In the genomic region with DNA sequence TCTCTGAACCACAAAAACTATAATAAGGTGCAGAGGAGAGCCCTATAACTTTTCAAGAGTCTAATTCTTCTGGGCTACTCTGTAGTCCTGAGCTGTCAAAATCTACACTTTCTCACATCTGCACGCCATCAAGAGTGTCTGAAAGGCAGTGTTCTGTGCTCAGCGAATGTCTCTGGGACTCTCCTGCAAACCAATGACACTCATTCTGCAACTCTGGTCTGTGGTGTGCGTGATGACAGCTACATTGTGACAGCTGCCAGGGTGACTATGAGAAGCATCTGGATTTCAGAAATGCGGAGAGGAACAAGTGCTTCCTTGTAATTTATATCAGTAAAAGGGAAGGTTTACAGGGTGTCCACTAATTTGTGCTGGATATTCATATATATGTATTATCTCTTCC, we compare ENCODE assay signal across 21 mouse cellular contexts.
DNase-seq lines count a peak whose midpoint lies in the region; ATAC-seq and TF ChIP-seq lines count a peak whose summit lies in the region.
"Had no signal": no experiment of that assay in that cellular context is flagged by ENCODE, and none has a peak within 500 bp of the region (broad histone marks: within the 10 kb centered on the region; RNA-seq: fewer than 3 reads in every experiment).

No protein-coding gene starts in this region.

- TF ChIP-seq CTCF in heart, adult 2 months (IDR thresholded peaks at IDR 0.05), result no peak

- H3K4me3 ChIP-seq in heart, adult 2 months, result no peak overlapping the region
- no peak overlapping the region for H3K4me3 ChIP-seq in heart, embryonic 16.5 days (ENCODE audit: low read length)
- H3K4me3 ChIP-seq: forebrain, embryonic 12.5 days; liver, embryonic 15.5 days; megakaryocyte, embryonic 14.5 days had no signal

- no peaks in the 10 kb centered on the region for H3K27me3 ChIP-seq in heart, adult 2 months (ENCODE audit: control insufficient read depth, insufficient read depth, low read length)
- H3K27me3 ChIP-seq in heart, embryonic 16.5 days (ENCODE audit: control insufficient read depth, insufficient read depth, low read length), result no peaks in the 10 kb centered on the region
- H3K27me3 ChIP-seq: forebrain, embryonic 12.5 days; liver, embryonic 15.5 days; megakaryocyte, embryonic 14.5 days had no signal

- H3K79me2 ChIP-seq in heart, adult 2 months (replicated peaks; ENCODE audit: control insufficient read depth, insufficient read depth, low read length), result no peaks in the 10 kb centered on the region

- TF ChIP-seq EP300 in heart, adult 2 months (IDR thresholded peaks at IDR 0.05; ENCODE audit: insufficient read depth, low read depth, low read length), result no peak

- no peak overlapping the region for H3K9ac ChIP-seq in heart, adult 2 months (ENCODE audit: low read depth, low read length)
- H3K9ac ChIP-seq in heart, embryonic 16.5 days (ENCODE audit: low read length), result no peak overlapping the region
- H3K9ac ChIP-seq: forebrain, embryonic 12.5 days; liver, embryonic 15.5 days had no signal

- DNase-seq in heart, adult 2 months, result no peak
- no peak for DNase-seq in heart, postnatal 36 days
- peak; percentile 37 for DNase-seq in 416B (ENCODE audit: low read depth)
- peak; percentile 5 to 10 for DNase-seq in heart, adult 9 months (ENCODE audit: low spot score in 2 of 2)
- no peak for DNase-seq in adrenal gland, adult (ENCODE audit: inconsistent age in 2 of 2, low spot score in 1 of 2)
- no peak for DNase-seq in adrenal gland, adult 8-10 months
- DNase-seq in cerebellum, adult 9-11 months, result no peak
- DNase-seq: adrenal gland, adult 2 months; B cell, adult 2 months; cerebellum, postnatal 10 days; embryo, embryonic 11 days; gastrocnemius, postnatal 14 days; kidney, adult 11 months; right cerebral cortex, postnatal 25 days; thymus, postnatal 36 days had no signal

- peak overlapping the region; percentile 0; the same call in 1 of the 2 replicates for H3K4me2 ChIP-seq in heart, embryonic 16.5 days (ENCODE audit: low read depth, low read length)
- H3K4me2 ChIP-seq: forebrain, embryonic 12.5 days; liver, embryonic 15.5 days had no signal

- H3K4me1 ChIP-seq in heart, adult 2 months (ENCODE audit: control insufficient read depth, insufficient read depth, low read length), result peaks cover 5% of the 10 kb centered on the region
- peaks cover 13% of the 10 kb centered on the region for H3K4me1 ChIP-seq in heart, embryonic 16.5 days (ENCODE audit: control insufficient read depth, insufficient read depth, low read length)
- H3K4me1 ChIP-seq: forebrain, embryonic 12.5 days had no signal

- no peak for TF ChIP-seq POLR2A in heart, adult 2 months (IDR thresholded peaks at IDR 0.05; ENCODE audit: insufficient read depth, low read depth, low read length)

- peaks cover 2% of the 10 kb centered on the region; the same call in 1 of the 2 replicates for H3K36me3 ChIP-seq in heart, adult 2 months (ENCODE audit: control insufficient read depth, insufficient read depth, low read length)
- no peaks in the 10 kb centered on the region for H3K36me3 ChIP-seq in heart, embryonic 16.5 days (ENCODE audit: control insufficient read depth, insufficient read depth)
- H3K36me3 ChIP-seq: forebrain, embryonic 12.5 days; liver, embryonic 15.5 days had no signal

- 49% methylated on average over 4 of the region's 4 CpGs for WGBS in heart, adult 2 months
- WGBS in heart, embryonic 16.5 days, result 31% methylated on average over 4 of the region's 4 CpGs

- H3K27ac ChIP-seq in heart, adult 2 months, result peak overlapping the region; percentile 73
- peak overlapping the region; percentile 73 for H3K27ac ChIP-seq in heart, embryonic 16.5 days (ENCODE audit: low read length)
- H3K27ac ChIP-seq: forebrain, embryonic 12.5 days; kidney, postnatal 0 days; liver, embryonic 15.5 days had no signal

- no peaks in the 10 kb centered on the region for H3K9me3 ChIP-seq in heart, embryonic 16.5 days (replicated peaks; ENCODE audit: control insufficient read depth, low read length)
- H3K9me3 ChIP-seq: forebrain, embryonic 12.5 days; liver, embryonic 15.5 days had no signal

- intact Hi-C loops in heart, adult 2 months (cut with DNase I), result no loop called here
- intact Hi-C loops in heart, postnatal 36 days (cut with DNase I), result no loop called here

- peak; percentile 82 for ATAC-seq in heart, embryonic 16.5 days (replicated peaks; ENCODE audit: extremely low read depth, insufficient read depth, low FRiP score)
- ATAC-seq: midbrain, embryonic 16.5 days had no signal

Comparison
In these comparisons a context has a peak if more than half of its experiments do, and no peak if none do; other contexts are left out.
1. DNase-seq: peak in 416B (single experiment) and heart, adult 9 months (2 of 2); none in heart, adult 2 months (0 of 2), heart, postnatal 36 days (0 of 2), adrenal gland, adult (0 of 2), adrenal gland, adult 8-10 months (single experiment) and cerebellum, adult 9-11 months (single experiment).